Mouse (Mus musculus) CH12.LX (cell line): ENCODE data around the gene Engase. TPM values are rescaled to one million over a fixed set of nuclear protein-coding genes. Genes with fewer than 3 reads are reported as not detected.

Experiments
- DNase-seq: peaks from one replicate; pipeline ENCODE4 v3.0.0-alpha.2; 2013; ENCODE audit errors: extremely low read depth
- H3K27ac ChIP-seq: 2 replicates; pipeline ENCODE4 v1.5.1; 2012; ENCODE audit warnings: low read depth, mild to moderate bottlenecking, control low read depth, moderate library complexity; ENCODE audit not compliant: insufficient read depth
- H3K27me3 ChIP-seq: replicated peaks from 2 replicates; pipeline ENCODE3; 2012; ENCODE audit warnings: inconsistent platforms
- H3K36me3 ChIP-seq, 2 experiments: replicated peaks in 1 of 2; 2 replicates each; pipeline versions ENCODE3 to v1.6.1; 2012; ENCODE audit warnings: inconsistent platforms in 1 of 2, low read length in 1 of 2, mild to moderate bottlenecking in 1 of 2, mixed read lengths in 1 of 2, moderate library complexity in 1 of 2; ENCODE audit not compliant: control insufficient read depth in 1 of 2, insufficient read depth in 1 of 2
- H3K4me1 ChIP-seq, 2 experiments: 2 replicates each; pipeline ENCODE4 v1.6.1; 2012; ENCODE audit warnings: inconsistent platforms in 1 of 2, moderate library complexity in 1 of 2; ENCODE audit not compliant: insufficient read depth in 2 of 2, control insufficient read depth in 1 of 2
- H3K4me2 ChIP-seq: 2 replicates; pipeline ENCODE4 v1.6.1; 2012; ENCODE audit warnings: low read depth, mild to moderate bottlenecking, control low read depth; ENCODE audit not compliant: poor library complexity, insufficient read depth, severe bottlenecking
- H3K4me3 ChIP-seq, 3 experiments: fragments of 150-350 bp in 1 of 3; sonication (generic) in 1 of 3; replicated peaks in 1 of 3; 2 replicates each; pipeline versions ENCODE3 to v1.5.1; 2011 to 2012; ENCODE audit warnings: low read depth in 2 of 3, low read length in 2 of 3, mild to moderate bottlenecking in 2 of 3, moderate library complexity in 2 of 3, control low read depth in 1 of 3, improper control_type of control experiment in 1 of 3, inconsistent platforms in 1 of 3, mixed read lengths in 1 of 3; ENCODE audit not compliant: poor library complexity in 1 of 3
- H3K79me2 ChIP-seq: replicated peaks from 2 replicates; pipeline ENCODE4 v1.6.1; 2012; ENCODE audit warnings: mild to moderate bottlenecking, moderate library complexity; ENCODE audit not compliant: control insufficient read depth, poor library complexity, insufficient read depth, severe bottlenecking; ENCODE audit errors: extremely low read depth
- H3K9ac ChIP-seq: 2 replicates; pipeline ENCODE4 v1.6.1; 2012; ENCODE audit warnings: low read depth, mild to moderate bottlenecking, control low read depth, moderate library complexity; ENCODE audit not compliant: insufficient read depth
- H3K9me3 ChIP-seq: replicated peaks from 2 replicates; pipeline ENCODE3; 2012; ENCODE audit warnings: low read length, inconsistent platforms, mixed read lengths
- BHLHE40 ChIP-seq: IDR thresholded peaks from 2 replicates; pipeline ENCODE4 v1.6.1; 2011; ENCODE audit warnings: mild to moderate bottlenecking, low read depth, low read length, improper control_type of control experiment
- CHD1 ChIP-seq: IDR thresholded peaks from 2 replicates; pipeline ENCODE4 v1.6.1; 2012; ENCODE audit warnings: low read depth, low read length, improper control_type of control experiment, inconsistent platforms
- CHD2 ChIP-seq: IDR thresholded peaks from 2 replicates; pipeline ENCODE4 v1.6.1; 2011; ENCODE audit warnings: low read length, improper control_type of control experiment
- CTCF ChIP-seq, 2 experiments: IDR thresholded peaks in 1 of 2; conservative IDR thresholded peaks in 1 of 2; 2 replicates each; pipeline ENCODE4 v1.5.1; 2011 to 2012; ENCODE audit warnings: low read depth in 2 of 2, low read length in 2 of 2, improper control_type of control experiment in 1 of 2, inconsistent platforms in 1 of 2, mild to moderate bottlenecking in 1 of 2, moderate library complexity in 1 of 2
- E2F4 ChIP-seq: IDR thresholded peaks from 2 replicates; pipeline ENCODE4 v1.6.1; 2011; ENCODE audit warnings: low read depth, low read length, improper control_type of control experiment; ENCODE audit not compliant: insufficient replicate concordance
- EP300 ChIP-seq: IDR thresholded peaks from 2 replicates; pipeline ENCODE4 v1.6.1; 2011; ENCODE audit warnings: low read length, improper control_type of control experiment
- ETS1 ChIP-seq: conservative IDR thresholded peaks from 2 replicates; pipeline ENCODE4 v1.6.1; 2012; ENCODE audit warnings: low read depth, mild to moderate bottlenecking, inconsistent platforms, low read length, improper control_type of control experiment, moderate library complexity
- JUN ChIP-seq: IDR thresholded peaks from 2 replicates; pipeline ENCODE4 v1.6.1; 2011; ENCODE audit warnings: low read depth, mild to moderate bottlenecking, low read length, improper control_type of control experiment, moderate library complexity; ENCODE audit not compliant: insufficient read depth
- MAFK ChIP-seq: IDR thresholded peaks from 2 replicates; pipeline ENCODE4 v1.6.1; 2011; ENCODE audit warnings: low read length, improper control_type of control experiment; ENCODE audit not compliant: insufficient replicate concordance
- MAZ ChIP-seq: IDR thresholded peaks from 2 replicates; pipeline ENCODE4 v1.6.1; 2012; ENCODE audit warnings: low read depth, mild to moderate bottlenecking, inconsistent platforms, low read length, improper control_type of control experiment, moderate library complexity
- MEF2A ChIP-seq: IDR thresholded peaks from 2 replicates; pipeline ENCODE4 v1.6.1; 2014; ENCODE audit warnings: low read depth, mild to moderate bottlenecking, inconsistent platforms, low read length, improper control_type of control experiment, borderline replicate concordance
- MXI1 ChIP-seq: IDR thresholded peaks from 2 replicates; pipeline ENCODE4 v1.6.1; 2011; ENCODE audit warnings: mild to moderate bottlenecking, low read depth, low read length, improper control_type of control experiment
- MYC ChIP-seq: IDR thresholded peaks from 2 replicates; pipeline ENCODE4 v1.6.1; 2011; ENCODE audit warnings: low read depth, mild to moderate bottlenecking, improper control_type of control experiment, low read length
- NELFE ChIP-seq: IDR thresholded peaks from 2 replicates; pipeline ENCODE4 v1.6.1; 2011; ENCODE audit warnings: low read depth, low read length, improper control_type of control experiment
- NRF1 ChIP-seq: IDR thresholded peaks from 2 replicates; pipeline ENCODE4 v1.6.1; 2014; ENCODE audit warnings: low read depth, mild to moderate bottlenecking, inconsistent platforms, low read length, improper control_type of control experiment, moderate library complexity
- PAX5 ChIP-seq: IDR thresholded peaks from 2 replicates; pipeline ENCODE4 v1.6.1; 2012; ENCODE audit warnings: low read length, inconsistent platforms, mixed read lengths
- POLR2A ChIP-seq: IDR thresholded peaks from 2 replicates; pipeline ENCODE4 v1.6.1; 2011; ENCODE audit warnings: low read depth, mild to moderate bottlenecking, improper control_type of control experiment, low read length
- POLR2AphosphoS2 ChIP-seq: IDR thresholded peaks from 2 replicates; pipeline ENCODE4 v1.6.1; 2011; ENCODE audit warnings: low read depth, low read length, improper control_type of control experiment
- RCOR1 ChIP-seq: conservative IDR thresholded peaks from 2 replicates; pipeline ENCODE4 v1.6.1; 2012; ENCODE audit warnings: low read depth, mild to moderate bottlenecking, inconsistent platforms, low read length, improper control_type of control experiment
- SIN3A ChIP-seq: IDR thresholded peaks from 2 replicates; pipeline ENCODE4 v1.6.1; 2012; ENCODE audit warnings: low read length, improper control_type of control experiment, inconsistent platforms
- SMC3 ChIP-seq: IDR thresholded peaks from 2 replicates; pipeline ENCODE4 v1.6.1; 2011; ENCODE audit warnings: low read depth, low read length, improper control_type of control experiment
- TBP ChIP-seq: conservative IDR thresholded peaks from 2 replicates; pipeline ENCODE4 v1.6.1; 2011; ENCODE audit warnings: low read depth, low read length, improper control_type of control experiment
- TCF12 ChIP-seq: IDR thresholded peaks from 2 replicates; pipeline ENCODE4 v1.6.1; 2014; ENCODE audit warnings: low read depth, mild to moderate bottlenecking, inconsistent platforms, low read length, improper control_type of control experiment
- USF2 ChIP-seq: conservative IDR thresholded peaks from 2 replicates; pipeline ENCODE4 v1.6.1; 2011; ENCODE audit warnings: low read depth, low read length, improper control_type of control experiment
- ZC3H11A ChIP-seq: IDR thresholded peaks from 2 replicates; pipeline ENCODE4 v1.6.1; 2012; ENCODE audit warnings: low read depth, mild to moderate bottlenecking, inconsistent platforms, low read length, improper control_type of control experiment
- ZKSCAN1 ChIP-seq: IDR thresholded peaks from 2 replicates; pipeline ENCODE4 v1.6.1; 2012; ENCODE audit warnings: low read depth, inconsistent platforms, low read length, improper control_type of control experiment, borderline replicate concordance
- ZNF384 ChIP-seq: IDR thresholded peaks from 2 replicates; pipeline ENCODE4 v1.6.1; 2012; ENCODE audit warnings: low read depth, low read length, improper control_type of control experiment, inconsistent platforms
- dilution Hi-C: fragments of 300-500 bp; cut with MboI; formaldehyde crosslinking; loops from 2 replicates; pipeline ENCODE4 v1.14.3; 2020; ENCODE audit warnings: low sequenced_read_pairs; ENCODE audit not compliant: extremely low pct_unique_long_range_greater_than_20kb, extremely low pct_ligation_motif_present
- in situ Hi-C: fragments of 300-500 bp; cut with MboI; formaldehyde crosslinking; loops from 3 replicates; pipeline ENCODE4 v1.14.3; 2019; ENCODE audit warnings: low sequenced_read_pairs, low pct_ligation_motif_present, low pct_unique_long_range_greater_than_20kb, mixed read lengths
- polyA plus RNA-seq: library from polyadenylated mRNA; unstranded; fragments of >175 nt; gene quantifications from 2 replicates; pipeline ENCODE4 v1.2.1, GENCODE M21; 2012; ENCODE audit warnings: low read depth; ENCODE audit not compliant: insufficient read length
- total RNA-seq, 2 experiments: library from RNA; depleted of rRNA; stranded (reverse); fragments of 300-350 nt in 1 of 2; fragments of >200 nt in 1 of 2; gene quantifications; 2 replicates each; pipeline ENCODE4 v1.2.3; 2012 to 2014

Engase gene
- total and polyA plus RNA-seq, 3 experiments: 7.0 to 12.1 (median 9.7) TPM

- TF ChIP-seq JUN (no peak), TBP (no peak), POLR2AphosphoS2 (no peak), MEF2A (no peak), MAZ (no peak), TCF12 (no peak), MYC (no peak), RCOR1 (no peak), USF2 (no peak), ZC3H11A (no peak), BHLHE40 (no peak), CHD2 (no peak), EP300 (no peak), CHD1 (no peak), ZKSCAN1 (no peak), POLR2A (no peak)
- Histone ChIP-seq H3K4me1 (peaks cover 0 to 6% of the 10 kb centered on the region in 2 experiments; a peak in 1 of 4 replicates), H3K4me2 (no peak overlapping the region), H3K27me3 (peaks cover 98% of the 10 kb centered on the region), H3K9ac (no peak overlapping the region), H3K4me3 (no peak overlapping the region), H3K79me2 (no peaks in the 10 kb centered on the region), H3K27ac (no peak overlapping the region), H3K36me3 (no peaks in the 10 kb centered on the region), H3K9me3 (no peaks in the 10 kb centered on the region)
- dilution Hi-C loops (no loop called here), in situ Hi-C loops (no loop called here)
- DNase-seq: no peak
Observed at GRCm38 (mm10) chr11:118530313-118530712, 53.7 kb downstream of the Engase start.

GRCm38 (mm10) chr11:118534382-118535092 is 57.9 kb downstream of the Engase start:
- Histone ChIP-seq H3K9me3 (no peaks in the 10 kb centered on the region), H3K27ac (no peak overlapping the region), H3K4me3 (no peak overlapping the region), H3K79me2 (no peaks in the 10 kb centered on the region), H3K27me3 (peaks cover 97% of the 10 kb centered on the region), H3K36me3 (no peaks in the 10 kb centered on the region), H3K4me2 (no peak overlapping the region), H3K9ac (no peak overlapping the region), H3K4me1 (peaks cover 0 to 6% of the 10 kb centered on the region in 2 experiments; a peak in 1 of 4 replicates)
- DNase-seq: peak; percentile 10
- TF ChIP-seq PAX5 (no peak), MEF2A (no peak), E2F4 (no peak), ZNF384 (no peak), SMC3 (peak; percentile 28), CHD1 (no peak), POLR2AphosphoS2 (no peak), NRF1 (no peak), USF2 (no peak), RCOR1 (no peak), CTCF (conservative IDR thresholded peaks at IDR 0.05 in 1 of 2, IDR thresholded peaks at IDR 0.05 in 1 of 2; ENCODE audit: low read depth in 2 of 2, low read length in 2 of 2) (peak in 1 of 2 experiments; percentile 51; a peak in 2 of 4 replicates), MXI1 (no peak), ETS1 (no peak), EP300 (no peak), ZC3H11A (no peak), SIN3A (no peak), NELFE (no peak), MAFK (no peak)
- in situ Hi-C loops (no loop called here), dilution Hi-C loops (no loop called here)
